Comparison of ENCODE assay signal across 27 mouse cellular contexts in genomic region chr8:91436036-91436435, GRCm38 (mm10).
DNase-seq lines count a peak whose midpoint lies in the region; ATAC-seq and TF ChIP-seq lines count a peak whose summit lies in the region.
"Had no signal": no experiment of that assay in that cellular context is flagged by ENCODE, and none has a peak within 500 bp of the region (broad histone marks: within the 10 kb centered on the region; RNA-seq: fewer than 3 reads in every experiment).

No protein-coding gene starts in this region.

- peak; percentile 2 for DNase-seq in heart, postnatal 4 days
- no peak for DNase-seq in heart, adult 2 months
- peak; percentile 93 for DNase-seq in ES-CJ7 (ENCODE audit: low read depth, low spot score)
- peak; percentile 29 for DNase-seq in MEL (ENCODE audit: low read depth, low spot score)
- peak; percentile 89 for DNase-seq in ZHBTc4 (ENCODE audit: low read depth, low spot score)
- no peak for DNase-seq in right cerebral cortex, postnatal 36 days (ENCODE audit: low spot score in 2 of 2)
- DNase-seq: adrenal gland, adult 8-10 months; adrenal gland, postnatal 25 days; cerebellum, adult 18-20 months; cerebellum, adult 9-10 months; cerebellum, postnatal 25 days; forebrain, postnatal 0 days; gastrocnemius, adult 2 months; gastrocnemius, postnatal 25 days; kidney, adult 18-20 months; kidney, adult 9 months had no signal

- no peak for TF ChIP-seq CTCF in heart, adult 2 months (IDR thresholded peaks at IDR 0.05)
- TF ChIP-seq CTCF in MEL (IDR thresholded peaks at IDR 0.05 in 2 of 3, conservative IDR thresholded peaks at IDR 0.05 in 1 of 3; ENCODE audit: control insufficient read depth in 1 of 3, insufficient read depth in 1 of 3, low read depth in 2 of 3, low read length in 3 of 3, poor library complexity in 1 of 3, severe bottlenecking in 1 of 3): no peak

- no peak for TF ChIP-seq RAD21 in MEL (IDR thresholded peaks at IDR 0.05; ENCODE audit: low read depth, low read length)

- H3K36me3 ChIP-seq in heart, adult 2 months (ENCODE audit: control insufficient read depth, insufficient read depth, low read length): no peaks in the 10 kb centered on the region
- H3K36me3 ChIP-seq in MEL (ENCODE audit: control insufficient read depth in 1 of 2, insufficient read depth in 2 of 2, low read length in 2 of 2): peaks cover 0 to 3% of the 10 kb centered on the region in 2 experiments; a peak in 2 of 4 replicates
- no peaks in the 10 kb centered on the region for H3K36me3 ChIP-seq in midbrain, embryonic 16.5 days (ENCODE audit: control insufficient read depth, insufficient read depth, low read length)
- H3K36me3 ChIP-seq: hindbrain, embryonic 13.5 days; intestine, embryonic 15.5 days had no signal

- no peak for TF ChIP-seq POLR2A in heart, adult 2 months (IDR thresholded peaks at IDR 0.05; ENCODE audit: insufficient read depth, low read depth, low read length)
- no peak for TF ChIP-seq POLR2A in MEL (IDR thresholded peaks at IDR 0.05; ENCODE audit: control insufficient read depth in 1 of 2, insufficient read depth in 1 of 2, low read depth in 1 of 2, low read length in 2 of 2, poor library complexity in 1 of 2)

- intact Hi-C loops in heart, adult 2 months (cut with DNase I): no loop called here

- H3K4me2 ChIP-seq in midbrain, embryonic 16.5 days (ENCODE audit: low read length): no peak overlapping the region
- H3K4me2 ChIP-seq: embryonic facial prominence, embryonic 12.5 days; embryonic facial prominence, embryonic 15.5 days; hindbrain, embryonic 13.5 days; intestine, embryonic 15.5 days had no signal

- peaks cover 1% of the 10 kb centered on the region; the same call in 1 of the 2 replicates for H3K4me1 ChIP-seq in heart, adult 2 months (ENCODE audit: control insufficient read depth, insufficient read depth, low read length)
- H3K4me1 ChIP-seq in MEL (ENCODE audit: control insufficient read depth in 1 of 2, insufficient read depth in 2 of 2, low read length in 2 of 2): peaks cover 0 to 6% of the 10 kb centered on the region in 2 experiments; a peak in 3 of 4 replicates
- no peaks in the 10 kb centered on the region for H3K4me1 ChIP-seq in midbrain, embryonic 16.5 days (ENCODE audit: control insufficient read depth, insufficient read depth, low read length)
- H3K4me1 ChIP-seq: embryonic facial prominence, embryonic 12.5 days; embryonic facial prominence, embryonic 15.5 days; hindbrain, embryonic 10.5 days; hindbrain, embryonic 13.5 days; intestine, embryonic 15.5 days had no signal

- TF ChIP-seq EP300 in heart, adult 2 months (IDR thresholded peaks at IDR 0.05; ENCODE audit: insufficient read depth, low read depth, low read length): no peak
- no peak for TF ChIP-seq EP300 in MEL (IDR thresholded peaks at IDR 0.05; ENCODE audit: low read depth in 1 of 2, low read length in 2 of 2)

- no peaks in the 10 kb centered on the region for H3K9me3 ChIP-seq in MEL (replicated peaks; ENCODE audit: insufficient read depth, low read length)
- no peaks in the 10 kb centered on the region for H3K9me3 ChIP-seq in midbrain, embryonic 16.5 days (replicated peaks; ENCODE audit: control insufficient read depth, low read length, poor library complexity, severe bottlenecking)
- H3K9me3 ChIP-seq: embryonic facial prominence, embryonic 15.5 days; hindbrain, embryonic 13.5 days; intestine, embryonic 15.5 days had no signal

- H3K27ac ChIP-seq in heart, adult 2 months: no peak overlapping the region
- no peak overlapping the region for H3K27ac ChIP-seq in MEL (ENCODE audit: control insufficient read depth, low read depth, low read length)
- H3K27ac ChIP-seq in midbrain, embryonic 16.5 days (ENCODE audit: low read length): no peak overlapping the region
- H3K27ac ChIP-seq: embryonic facial prominence, embryonic 12.5 days; embryonic facial prominence, embryonic 15.5 days; gastrocnemius, adult 2 months; hindbrain, embryonic 10.5 days; hindbrain, embryonic 13.5 days; intestine, embryonic 15.5 days had no signal

- ATAC-seq in midbrain, embryonic 16.5 days: no peak
- ATAC-seq: activated CD4-positive, CD25-positive, alpha-beta regulatory T cell, adult 4 months; CD4-positive, CD25-positive, alpha-beta regulatory T cell, adult 4 months; forebrain, embryonic 14.5 days; forebrain, postnatal 0 days; hindbrain, embryonic 16.5 days; intestine, embryonic 15.5 days; Patski had no signal

- WGBS in heart, adult 2 months: 97% methylated on average over 15 of the region's 15 CpGs
- WGBS in midbrain, embryonic 16.5 days: 97% methylated on average over 15 of the region's 15 CpGs

- H3K79me2 ChIP-seq in heart, adult 2 months (replicated peaks; ENCODE audit: control insufficient read depth, insufficient read depth, low read length): no peaks in the 10 kb centered on the region; the same call in none of the 2 replicates
- H3K79me2 ChIP-seq in MEL (ENCODE audit: control insufficient read depth, insufficient read depth, low read length, poor library complexity): no peaks in the 10 kb centered on the region

- no peak overlapping the region for H3K4me3 ChIP-seq in heart, adult 2 months
- no peak overlapping the region for H3K4me3 ChIP-seq in MEL (ENCODE audit: control insufficient read depth in 1 of 2, insufficient read depth in 1 of 2, low read depth in 2 of 2, low read length in 2 of 2)
- H3K4me3 ChIP-seq in midbrain, embryonic 16.5 days (ENCODE audit: low read depth, low read length): no peak overlapping the region
- H3K4me3 ChIP-seq: embryonic facial prominence, embryonic 12.5 days; embryonic facial prominence, embryonic 15.5 days; gastrocnemius, adult 2 months; hindbrain, embryonic 10.5 days; hindbrain, embryonic 13.5 days; intestine, embryonic 15.5 days had no signal

- no peaks in the 10 kb centered on the region for H3K27me3 ChIP-seq in heart, adult 2 months (ENCODE audit: control insufficient read depth, insufficient read depth, low read length)
- no peaks in the 10 kb centered on the region for H3K27me3 ChIP-seq in MEL (ENCODE audit: control insufficient read depth in 1 of 2, insufficient read depth in 2 of 2, low read length in 2 of 2)
- no peaks in the 10 kb centered on the region for H3K27me3 ChIP-seq in midbrain, embryonic 16.5 days (ENCODE audit: control insufficient read depth, insufficient read depth, low read depth, low read length)
- H3K27me3 ChIP-seq: embryonic facial prominence, embryonic 12.5 days; embryonic facial prominence, embryonic 15.5 days; hindbrain, embryonic 13.5 days; intestine, embryonic 15.5 days; Patski had no signal

- H3K9ac ChIP-seq in heart, adult 2 months (ENCODE audit: low read depth, low read length): no peak overlapping the region
- H3K9ac ChIP-seq in MEL (ENCODE audit: control insufficient read depth, low read depth, low read length, poor library complexity, severe bottlenecking): no peak overlapping the region
- no peak overlapping the region for H3K9ac ChIP-seq in midbrain, embryonic 16.5 days (ENCODE audit: low read depth, low read length)
- H3K9ac ChIP-seq: embryonic facial prominence, embryonic 12.5 days; embryonic facial prominence, embryonic 15.5 days; forebrain, postnatal 0 days; hindbrain, embryonic 13.5 days; intestine, embryonic 15.5 days had no signal

TF ChIP-seq in MEL, 35 proteins besides CTCF, POLR2A, EP300 and RAD21:
- TF ChIP-seq NELFE (IDR thresholded peaks at IDR 0.05; ENCODE audit: low read depth, low read length) (no peak), ETS1 (IDR thresholded peaks at IDR 0.05; ENCODE audit: low read depth, low read length) (no peak), RCOR1 (IDR thresholded peaks at IDR 0.05; ENCODE audit: low read depth, low read length) (no peak), SMC3 (IDR thresholded peaks at IDR 0.05; ENCODE audit: low read depth, low read length) (no peak), MAFK (IDR thresholded peaks at IDR 0.05; ENCODE audit: borderline replicate concordance, low read depth, low read length) (no peak)

Comparison
In these comparisons a context has a peak if more than half of its experiments do, and no peak if none do; other contexts are left out.
1. DNase-seq: peak in heart, postnatal 4 days (single experiment), ES-CJ7 (single experiment), MEL (single experiment) and ZHBTc4 (single experiment); none in heart, adult 2 months (0 of 2) and right cerebral cortex, postnatal 36 days (0 of 2).